Mouse (Mus musculus) hindbrain, embryonic 16.5 days (tissue): ENCODE measurements around the gene Pjvk. TPM values are rescaled to one million over a fixed set of nuclear protein-coding genes. Genes with fewer than 3 reads are reported as not detected.
A peak's percentile ranks its signal among the peaks of the same experiment; 100 is the strongest.

Experiments used
- ATAC-seq: fragments of 200-750 bp; cut with Nextera tagmentation; 2 replicates; pipeline ENCODE4 v1.8.0; 2017; ENCODE audit warnings: moderate TSS enrichment, moderate library complexity
- H3K27ac ChIP-seq: fragments of 300-500 bp; sonication (generic); 2 replicates; pipeline ENCODE4 v1.5.1; 2014; ENCODE audit warnings: low read depth, mild to moderate bottlenecking, control low read depth, low read length, moderate library complexity
- H3K27me3 ChIP-seq: fragments of 300-500 bp; sonication (generic); replicated peaks from 2 replicates; pipeline ENCODE4 v1.6.1; 2014; ENCODE audit warnings: low read length; ENCODE audit not compliant: control insufficient read depth, insufficient read depth
- H3K36me3 ChIP-seq: fragments of 300-500 bp; sonication (generic); 2 replicates; pipeline ENCODE4 v1.6.1; 2014; ENCODE audit warnings: mild to moderate bottlenecking, low read length, moderate library complexity, mixed read lengths; ENCODE audit not compliant: control insufficient read depth, insufficient read depth
- H3K4me1 ChIP-seq: fragments of 300-500 bp; sonication (generic); 2 replicates; pipeline ENCODE4 v1.6.1; 2014; ENCODE audit warnings: low read depth, low read length; ENCODE audit not compliant: control insufficient read depth, insufficient read depth
- H3K4me2 ChIP-seq: fragments of 300-500 bp; sonication (generic); 2 replicates; pipeline ENCODE4 v1.6.1; 2014; ENCODE audit warnings: mild to moderate bottlenecking, low read length, control low read depth, moderate library complexity
- H3K4me3 ChIP-seq: fragments of 300-500 bp; sonication (generic); 2 replicates; pipeline ENCODE4 v1.5.1; 2014; ENCODE audit warnings: mild to moderate bottlenecking, low read length, control low read depth, moderate library complexity
- H3K9ac ChIP-seq: fragments of 300-500 bp; sonication (generic); 2 replicates; pipeline ENCODE4 v1.6.1; 2014; ENCODE audit warnings: low read depth, mild to moderate bottlenecking, control low read depth, low read length, moderate library complexity
- H3K9me3 ChIP-seq: fragments of 300-500 bp; sonication (generic); 2 replicates; pipeline ENCODE4 v1.6.1; 2014; ENCODE audit warnings: mild to moderate bottlenecking, low read length, moderate library complexity; ENCODE audit not compliant: control insufficient read depth
- WGBS: fragments of 180-500 bp; shearing (Covaris S2); extraction: QIAGEN DNeasy Blood & Tissue Kit; methylation state at CpG from one replicate; pipeline ENCODE4 v1.1.7; 2014; 5-methylcytosine and 5-hydroxymethylcytosine counted together
- polyA plus RNA-seq: library from polyadenylated mRNA; unstranded; fragments of >200 nt; fragmentation: Nextera tagmentation; extraction: Ambion mirVana; gene quantifications from 2 replicates; pipeline ENCODE4 v1.2.1, GENCODE M21; 2015

Gene Pjvk
- polyA plus RNA-seq = 0.83 and 1.1 TPM in 2 replicates

DNA sequence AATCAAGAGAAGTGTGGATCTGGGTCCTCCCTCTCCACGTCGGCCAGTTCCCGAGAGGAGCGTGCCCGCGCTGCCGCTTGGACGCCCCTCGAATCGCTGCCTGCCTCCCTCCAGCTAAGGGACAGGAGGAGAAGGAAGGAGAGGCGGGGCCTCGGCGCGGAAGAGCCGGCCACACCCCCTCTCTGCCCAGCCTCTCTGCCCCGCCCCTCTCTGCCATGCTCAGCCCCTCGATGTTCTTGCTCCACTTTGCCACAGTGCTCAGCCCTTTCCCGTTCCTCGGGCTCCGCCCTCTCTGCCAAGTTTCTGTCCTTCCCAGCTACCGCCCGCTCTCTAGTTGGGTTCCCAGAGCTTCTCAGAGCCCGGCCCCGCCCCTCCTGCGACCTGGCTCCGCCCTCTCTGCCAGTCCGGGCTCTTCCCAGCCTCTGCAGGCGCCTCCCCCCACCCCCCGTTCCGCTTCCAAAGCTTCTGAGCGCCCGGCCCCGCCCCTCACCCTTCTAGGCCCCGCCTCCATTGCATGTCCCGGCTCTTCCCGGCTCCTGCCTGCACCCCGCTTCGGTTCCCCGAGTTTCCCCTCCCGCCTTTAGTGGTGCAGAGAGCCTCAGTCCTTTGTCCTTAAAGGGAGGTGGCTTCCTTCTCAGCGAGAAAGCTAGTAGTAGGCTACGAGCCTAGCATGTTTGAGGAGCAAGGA is at the start of gene Pjvk, which contains the start of gene Prkra:
Gene Pjvk (plus strand): TSS at position 594 of the 688 bp plus-strand sequence.
Gene Prkra (minus strand): TSS at position 133 of the 688 bp plus-strand sequence.
- no peaks in the 10 kb centered on the region for H3K9me3 ChIP-seq
- H3K9ac ChIP-seq = peak within 1 kb of the TSS; percentile 85
- peaks cover 13% of the 10 kb centered on the region for H3K4me1 ChIP-seq
- peak; percentile 98 for ATAC-seq
- no peaks in the 10 kb centered on the region for H3K27me3 ChIP-seq
- H3K4me3 ChIP-seq = peak within 1 kb of the TSS; percentile 75
- WGBS = under 1% methylated on average over 41 of the region's 42 CpGs
- H3K4me2 ChIP-seq = peak within 1 kb of the TSS; percentile 70
- H3K36me3 ChIP-seq = no peaks in the 10 kb centered on the region
- peak within 1 kb of the TSS; percentile 92 for H3K27ac ChIP-seq

DNA sequence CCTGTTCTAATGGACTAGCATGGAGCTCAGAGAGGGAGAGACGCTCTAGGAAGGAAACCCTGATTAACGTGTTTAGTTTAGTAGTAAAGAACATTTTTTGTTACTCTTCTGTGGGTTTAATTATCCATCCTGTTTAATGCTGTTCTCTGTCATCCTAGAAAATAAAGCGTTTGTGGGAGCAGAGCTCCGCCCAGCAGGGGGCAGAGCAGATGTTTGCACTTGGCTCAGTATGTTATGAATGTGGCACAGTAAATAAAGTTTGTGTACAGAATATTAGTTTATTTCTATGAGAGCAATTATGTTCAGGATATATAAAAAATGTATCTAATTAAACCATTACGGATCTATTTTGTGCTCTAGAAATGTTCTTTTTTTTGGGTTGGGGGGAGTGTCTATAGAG is 49.1 kb upstream of the Pjvk start:
- ATAC-seq = no peak
- WGBS = 65% methylated on average over 5 of the region's 5 CpGs
- no peak overlapping the region for H3K4me3 ChIP-seq

DNA sequence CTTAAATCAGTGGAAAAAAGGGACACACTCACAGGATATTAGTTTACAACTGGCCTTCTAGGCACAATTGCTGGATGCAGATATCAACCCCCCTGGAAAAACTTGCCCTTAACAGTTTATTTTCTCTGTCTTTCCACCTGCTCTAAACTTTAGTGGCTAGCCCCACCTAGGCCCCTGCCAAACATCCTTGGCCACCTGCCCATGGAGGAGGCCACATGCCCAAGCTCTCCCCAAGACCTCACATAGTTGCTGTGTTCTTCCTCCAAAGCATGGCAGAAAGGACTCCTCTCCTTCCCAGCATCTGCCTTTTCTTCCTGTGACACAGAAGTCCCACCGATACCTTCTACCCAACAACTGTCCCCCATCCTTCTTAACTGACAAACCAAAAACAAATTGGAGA is 46.0 kb upstream of the Pjvk start:
- Histone ChIP-seq H3K27me3 (no peaks in the 10 kb centered on the region), H3K36me3 (no peaks in the 10 kb centered on the region), H3K9me3 (no peaks in the 10 kb centered on the region), H3K4me3 (no peak overlapping the region), H3K4me2 (no peak overlapping the region), H3K4me1 (no peaks in the 10 kb centered on the region), H3K9ac (no peak overlapping the region), H3K27ac (no peak overlapping the region)
- WGBS = 96% methylated on average over 1 of the region's 1 CpGs
- no peak for ATAC-seq

More for the DNA sequence above, 49.1 kb upstream of the Pjvk start:
- Histone ChIP-seq H3K9me3 (no peaks in the 10 kb centered on the region), H3K4me1 (no peaks in the 10 kb centered on the region), H3K9ac (no peak overlapping the region), H3K36me3 (peaks cover 6% of the 10 kb centered on the region; the same call in 1 of the 2 replicates), H3K27ac (no peak overlapping the region), H3K4me2 (no peak overlapping the region), H3K27me3 (no peaks in the 10 kb centered on the region)

- Histone ChIP-seq H3K4me3 (no peak overlapping the region), H3K9me3 (no peaks in the 10 kb centered on the region), H3K27ac (no peak overlapping the region), H3K27me3 (no peaks in the 10 kb centered on the region), H3K4me2 (no peak overlapping the region), H3K4me1 (no peaks in the 10 kb centered on the region), H3K9ac (no peak overlapping the region), H3K36me3 (no peaks in the 10 kb centered on the region)
- no peak for ATAC-seq
- WGBS = 95% methylated on average over 3 of the region's 3 CpGs
Observed at GRCm38 (mm10) chr2:76606704-76607103, 41.6 kb upstream of the Pjvk start.

GRCm38 (mm10) chr2:76610326-76611104 is 37.8 kb upstream of the Pjvk start:
- Histone ChIP-seq H3K27me3 (no peaks in the 10 kb centered on the region), H3K27ac (no peak overlapping the region), H3K36me3 (no peaks in the 10 kb centered on the region), H3K9me3 (no peaks in the 10 kb centered on the region), H3K4me1 (no peaks in the 10 kb centered on the region), H3K4me2 (no peak overlapping the region), H3K4me3 (no peak overlapping the region), H3K9ac (no peak overlapping the region)
- no peak for ATAC-seq
- 80% methylated on average over 10 of the region's 10 CpGs for WGBS

DNA sequence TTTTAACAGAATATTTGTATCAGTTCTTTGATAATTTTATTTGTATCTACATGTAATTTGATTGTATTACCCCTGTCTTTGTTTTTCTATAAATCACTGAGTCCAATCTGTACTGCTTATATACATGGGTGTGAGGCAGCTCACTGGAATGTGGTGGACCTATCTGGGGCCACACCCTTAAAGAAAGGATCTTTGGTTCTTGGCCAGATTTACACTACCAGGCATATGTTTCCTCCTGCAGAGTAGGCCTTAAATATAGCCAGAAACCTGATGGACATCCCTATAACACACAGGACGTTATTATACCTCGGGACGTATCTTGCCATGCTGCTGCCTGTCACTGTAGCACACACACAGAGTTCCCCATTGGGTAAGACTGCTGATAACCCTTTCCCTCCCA is 36.3 kb upstream of the Pjvk start:
- Histone ChIP-seq H3K9ac (no peak overlapping the region), H3K27ac (no peak overlapping the region), H3K4me2 (no peak overlapping the region), H3K4me1 (no peaks in the 10 kb centered on the region), H3K27me3 (no peaks in the 10 kb centered on the region), H3K36me3 (no peaks in the 10 kb centered on the region), H3K9me3 (no peaks in the 10 kb centered on the region), H3K4me3 (no peak overlapping the region)
- WGBS = 78% methylated on average over 3 of the region's 3 CpGs
- no peak for ATAC-seq

- Histone ChIP-seq H3K27me3 (no peaks in the 10 kb centered on the region), H3K9ac (no peak overlapping the region), H3K4me3 (no peak overlapping the region), H3K36me3 (no peaks in the 10 kb centered on the region), H3K4me2 (no peak overlapping the region), H3K4me1 (no peaks in the 10 kb centered on the region), H3K9me3 (no peaks in the 10 kb centered on the region), H3K27ac (no peak overlapping the region)
- peak; percentile 60 for ATAC-seq
- 31% methylated on average over 1 of the region's 1 CpGs for WGBS
Observed at GRCm38 (mm10) chr2:76618078-76618477, 30.2 kb upstream of the Pjvk start.

GRCm38 (mm10) chr2:76620188-76620587 is 28.1 kb upstream of the Pjvk start:
- H3K4me3 ChIP-seq = no peak overlapping the region
- no peaks in the 10 kb centered on the region for H3K4me1 ChIP-seq
- H3K9ac ChIP-seq = no peak overlapping the region
- WGBS = 92% methylated on average over 5 of the region's 5 CpGs
- no peaks in the 10 kb centered on the region for H3K36me3 ChIP-seq
- no peaks in the 10 kb centered on the region for H3K27me3 ChIP-seq
- H3K27ac ChIP-seq = no peak overlapping the region
- ATAC-seq = no peak
- no peak overlapping the region for H3K4me2 ChIP-seq
- H3K9me3 ChIP-seq = no peaks in the 10 kb centered on the region

- H3K9me3 ChIP-seq = no peaks in the 10 kb centered on the region
- H3K4me1 ChIP-seq = no peaks in the 10 kb centered on the region
- peaks cover 3% of the 10 kb centered on the region for H3K36me3 ChIP-seq
- no peak overlapping the region for H3K9ac ChIP-seq
- H3K27ac ChIP-seq = no peak overlapping the region
- no peak overlapping the region for H3K4me3 ChIP-seq
- no peak overlapping the region for H3K4me2 ChIP-seq
- ATAC-seq = no peak
- H3K27me3 ChIP-seq = no peaks in the 10 kb centered on the region
- 74% methylated on average over 1 of the region's 1 CpGs for WGBS
Observed at GRCm38 (mm10) chr2:76621724-76622123, 26.6 kb upstream of the Pjvk start.
